ENCODE assay signal across 11 mouse cellular contexts in the genomic region with DNA sequence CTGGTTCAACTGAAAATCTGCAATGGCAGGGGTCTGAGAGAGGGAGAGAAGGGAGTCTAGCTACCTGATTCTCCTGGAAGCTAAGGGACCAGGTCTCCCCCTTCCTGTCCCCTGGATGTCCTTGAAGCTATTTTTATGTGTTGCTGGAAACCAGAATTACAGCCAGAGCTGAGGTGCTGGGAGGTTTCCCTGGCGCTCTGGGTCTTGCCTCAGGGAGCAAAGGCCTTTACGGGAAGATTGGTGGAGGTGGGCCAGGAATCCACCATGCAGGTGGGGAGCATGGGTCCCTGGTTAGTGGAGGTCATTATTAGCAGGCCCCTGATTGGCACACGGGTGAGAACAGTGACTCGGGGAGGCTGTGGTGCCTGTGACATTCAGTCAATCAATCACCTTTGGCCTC. TPM values are rescaled to one million over a fixed set of nuclear protein-coding genes. Genes with fewer than 3 reads are reported as not detected.
A peak's percentile ranks its signal among the peaks of the same experiment; 100 is the strongest.
DNase-seq lines count a peak whose midpoint lies in the region; ATAC-seq lines count a peak whose summit lies in the region.
"Had no signal": no experiment of that assay in that cellular context is flagged by ENCODE, and none has a peak within 500 bp of the region (broad histone marks: within the 10 kb centered on the region; RNA-seq: fewer than 3 reads in every experiment).

No protein-coding gene starts in this region.

- no peaks in the 10 kb centered on the region for H3K9me3 ChIP-seq in forebrain, embryonic 11.5 days (ENCODE audit: control insufficient read depth, low read length)
- H3K9me3 ChIP-seq in forebrain, embryonic 14.5 days (replicated peaks; ENCODE audit: control insufficient read depth, low read length), result no peaks in the 10 kb centered on the region
- H3K9me3 ChIP-seq in heart, embryonic 14.5 days (ENCODE audit: control insufficient read depth, low read length), result no peaks in the 10 kb centered on the region
- H3K9me3 ChIP-seq in midbrain, embryonic 14.5 days (ENCODE audit: control insufficient read depth, low read length), result no peaks in the 10 kb centered on the region
- H3K9me3 ChIP-seq: liver, embryonic 15.5 days had no signal

- no peaks in the 10 kb centered on the region for H3K27me3 ChIP-seq in forebrain, embryonic 11.5 days (ENCODE audit: control insufficient read depth, insufficient read depth, low read length)
- no peaks in the 10 kb centered on the region for H3K27me3 ChIP-seq in forebrain, embryonic 14.5 days (replicated peaks; ENCODE audit: control insufficient read depth, insufficient read depth, low read length)
- no peaks in the 10 kb centered on the region for H3K27me3 ChIP-seq in heart, embryonic 14.5 days (ENCODE audit: control insufficient read depth, insufficient read depth, low read length)
- no peaks in the 10 kb centered on the region for H3K27me3 ChIP-seq in midbrain, embryonic 14.5 days (ENCODE audit: control insufficient read depth, insufficient read depth, low read length)
- H3K27me3 ChIP-seq: Patski had no signal

- H3K9ac ChIP-seq in forebrain, embryonic 11.5 days (ENCODE audit: low read length), result peak overlapping the region; percentile 35
- no peak overlapping the region for H3K9ac ChIP-seq in forebrain, embryonic 14.5 days (ENCODE audit: low read length)
- H3K9ac ChIP-seq in heart, embryonic 14.5 days (ENCODE audit: low read length), result peak overlapping the region; percentile 56
- 0 out of 2 replicates have a peak overlapping the region, but pooled peaks have one; percentile 7 for H3K9ac ChIP-seq in midbrain, embryonic 14.5 days (replicated peaks; ENCODE audit: low read length)
- H3K9ac ChIP-seq: liver, embryonic 15.5 days had no signal

- 69% methylated on average over 4 of the region's 4 CpGs for WGBS in forebrain, embryonic 11.5 days
- WGBS in forebrain, embryonic 14.5 days, result 51% methylated on average over 4 of the region's 4 CpGs
- WGBS in heart, embryonic 14.5 days, result 21% methylated on average over 4 of the region's 4 CpGs
- WGBS in midbrain, embryonic 14.5 days, result 61% methylated on average over 4 of the region's 4 CpGs

- ATAC-seq in forebrain, embryonic 11.5 days (replicated peaks; ENCODE audit: low FRiP score), result no peak
- no peak for ATAC-seq in forebrain, embryonic 14.5 days
- ATAC-seq in heart, embryonic 14.5 days (ENCODE audit: insufficient number of reproducible peaks, insufficient read depth, low FRiP score, low read depth), result no peak
- no peak for ATAC-seq in midbrain, embryonic 14.5 days (ENCODE audit: low FRiP score, low TSS enrichment)
- ATAC-seq: inflammation-experienced regulatory T-cells, adult 6 months; Patski had no signal

- H3K36me3 ChIP-seq in forebrain, embryonic 11.5 days (ENCODE audit: control insufficient read depth, insufficient read depth, low read length), result no peaks in the 10 kb centered on the region
- no peaks in the 10 kb centered on the region for H3K36me3 ChIP-seq in forebrain, embryonic 14.5 days (ENCODE audit: control insufficient read depth, insufficient read depth, low read length)
- no peaks in the 10 kb centered on the region for H3K36me3 ChIP-seq in heart, embryonic 14.5 days (ENCODE audit: control insufficient read depth, insufficient read depth, low read length)
- no peaks in the 10 kb centered on the region for H3K36me3 ChIP-seq in midbrain, embryonic 14.5 days (ENCODE audit: control insufficient read depth, insufficient read depth, low read length)
- H3K36me3 ChIP-seq: liver, embryonic 15.5 days had no signal

- H3K4me3 ChIP-seq in forebrain, embryonic 11.5 days (ENCODE audit: low read depth, low read length), result no peak overlapping the region
- H3K4me3 ChIP-seq in forebrain, embryonic 14.5 days (ENCODE audit: low read depth, low read length), result no peak overlapping the region
- H3K4me3 ChIP-seq in heart, embryonic 14.5 days (ENCODE audit: control insufficient read depth in 1 of 2, insufficient read depth in 1 of 2, low read depth in 1 of 2, low read length in 2 of 2), result no peak overlapping the region
- no peak overlapping the region for H3K4me3 ChIP-seq in midbrain, embryonic 14.5 days (replicated peaks; ENCODE audit: low read depth, low read length)
- H3K4me3 ChIP-seq: liver, embryonic 15.5 days had no signal

- DNase-seq in forebrain, embryonic 11.5 days (ENCODE audit: low spot score), result no peak
- DNase-seq in forebrain, embryonic 14.5 days (ENCODE audit: low spot score), result no peak
- DNase-seq in kidney, adult 9 months, result peak; percentile 37
- DNase-seq in midbrain, embryonic 14.5 days, result no peak
- no peak for DNase-seq in left cerebral cortex, adult 18-20 months (ENCODE audit: low spot score in 2 of 2)
- no peak for DNase-seq in frontal cortex, adult 2 months (ENCODE audit: extremely low spot score in 1 of 2, low spot score in 1 of 2)
- DNase-seq in cerebellum, postnatal 36 days, result no peak

- no peak overlapping the region for H3K4me2 ChIP-seq in forebrain, embryonic 11.5 days (ENCODE audit: low read depth, low read length, severe bottlenecking)
- H3K4me2 ChIP-seq in forebrain, embryonic 14.5 days (ENCODE audit: low read length), result no peak overlapping the region
- no peak overlapping the region for H3K4me2 ChIP-seq in heart, embryonic 14.5 days (ENCODE audit: low read length)
- H3K4me2 ChIP-seq in midbrain, embryonic 14.5 days (ENCODE audit: low read length), result no peak overlapping the region
- H3K4me2 ChIP-seq: liver, embryonic 15.5 days had no signal

- no peak overlapping the region for H3K27ac ChIP-seq in forebrain, embryonic 11.5 days (ENCODE audit: low read depth, low read length)
- H3K27ac ChIP-seq in forebrain, embryonic 14.5 days (ENCODE audit: low read depth, low read length), result no peak overlapping the region
- peak overlapping the region; percentile 87 to 90 for H3K27ac ChIP-seq in heart, embryonic 14.5 days (replicated peaks in 1 of 2; ENCODE audit: control insufficient read depth in 1 of 2, insufficient read depth in 1 of 2, low read depth in 2 of 2, low read length in 2 of 2)
- peak overlapping the region; percentile 52 for H3K27ac ChIP-seq in midbrain, embryonic 14.5 days (replicated peaks; ENCODE audit: low read depth, low read length)
- H3K27ac ChIP-seq: liver, embryonic 15.5 days had no signal

- peaks cover 7% of the 10 kb centered on the region for H3K4me1 ChIP-seq in forebrain, embryonic 11.5 days (replicated peaks; ENCODE audit: control insufficient read depth, insufficient read depth, low read length)
- peaks cover 8% of the 10 kb centered on the region for H3K4me1 ChIP-seq in forebrain, embryonic 14.5 days (ENCODE audit: control insufficient read depth, insufficient read depth, low read length)
- H3K4me1 ChIP-seq in heart, embryonic 14.5 days (ENCODE audit: control insufficient read depth in 2 of 2, insufficient read depth in 2 of 2, low read length in 2 of 2), result peaks cover 21 to 28% of the 10 kb centered on the region in 2 experiments
- H3K4me1 ChIP-seq in midbrain, embryonic 14.5 days (ENCODE audit: control insufficient read depth, insufficient read depth, low read length), result peaks cover 17% of the 10 kb centered on the region

RNA-seq across cellular contexts. Expression of a gene that starts 53.3 kb away (rescaled TPM):
- polyA plus RNA-seq in forebrain, embryonic 11.5 days (2014; fragmentation: Nextera tagmentation; extraction: Ambion mirVana), result 0.57 and 0.71 TPM in 2 replicates
- 0.64 and 1.2 TPM in 2 replicates for polyA plus RNA-seq in forebrain, embryonic 14.5 days (2014; fragmentation: Nextera tagmentation; extraction: Ambion mirVana)
- polyA plus RNA-seq in heart, embryonic 14.5 days (2014; fragmentation: Nextera tagmentation; extraction: Ambion mirVana), result 3.2 and 3.8 TPM in 2 replicates
- 0.46 and 1.2 TPM in 2 replicates for polyA plus RNA-seq in midbrain, embryonic 14.5 days (2014; fragmentation: Nextera tagmentation; extraction: Ambion mirVana)
- total RNA-seq in left cerebral cortex, adult 18-20 months (2021), result 1 to 10 TPM; 3.1 to 4.0 TPM
- polyA plus RNA-seq in frontal cortex, adult 2 months (2012; rRNA removed), result 4.2 and 5.7 TPM in 2 replicates
- polyA plus RNA-seq: liver, embryonic 15.5 days had no signal

Comparison
In these comparisons a context has a peak if more than half of its experiments do, and no peak if none do; other contexts are left out.
1. H3K27ac ChIP-seq: peak in heart, embryonic 14.5 days (2 of 2) and midbrain, embryonic 14.5 days (single experiment); none in forebrain, embryonic 11.5 days (single experiment) and forebrain, embryonic 14.5 days (single experiment).